Mouse (Mus musculus) left cerebral cortex, postnatal 10 days (tissue): ENCODE data around the gene Cd209g. TPM values are rescaled to one million over a fixed set of nuclear protein-coding genes. Genes with fewer than 3 reads are reported as not detected.

Source experiments
- total RNA-seq, 2 experiments: library from RNA; stranded (reverse); gene quantifications; 2 replicates each; pipeline ENCODE4 v1.2.3; 2021

Gene Cd209g
- total RNA-seq, 2 experiments from 2014 or later: 0.26 TPM; not detected in 1

Other genes starting within 250 kb of the Cd209g start
- gene Cd209b, start 207.3 kb upstream of the Cd209g start, total RNA-seq: under 1 TPM; 0.18 to 0.21 TPM
- gene Cd209c, start 179.4 kb upstream of the Cd209g start, total RNA-seq: under 1 TPM in 1 of 2 experiments, not detected in 1; 0.47 TPM
- under 1 TPM; 0.22 to 0.41 TPM for gene Cd209f, start 28.3 kb upstream of the Cd209g start, total RNA-seq
- gene Evi5l, start 32.5 kb downstream of the Cd209g start, total RNA-seq: 100 to 1,000 TPM; 127 to 130 TPM
- gene Prr36, start 83.4 kb downstream of the Cd209g start, total RNA-seq: 10 to 100 TPM; 60.1 to 63.3 TPM
- not detected for gene Lrrc8e, start 92.7 kb downstream of the Cd209g start, total RNA-seq
- 10 to 100 TPM; 59.8 to 68.6 TPM for gene Map2k7, start 104.6 kb downstream of the Cd209g start, total RNA-seq
- 1 to 10 TPM in 1 of 2 experiments, not detected in 1; 1.6 TPM for gene Gm49320, start 104.8 kb downstream of the Cd209g start, total RNA-seq
- 1 to 10 TPM; 8.6 to 8.9 TPM for gene Tgfbr3l, start 114.1 kb downstream of the Cd209g start, total RNA-seq
- 10 to 100 TPM; 32.3 to 33.3 TPM for gene Snapc2, start 119.0 kb downstream of the Cd209g start, total RNA-seq
- 100 to 1,000 TPM; 508 to 519 TPM for gene Ctxn1, start 125.2 kb downstream of the Cd209g start, total RNA-seq
- gene Timm44, start 141.8 kb downstream of the Cd209g start, total RNA-seq: 10 to 100 TPM; 67.1 to 73.9 TPM
- gene Ccl25, start 191.1 kb downstream of the Cd209g start, total RNA-seq: 10 to 100 TPM; 22.4 to 24.4 TPM
- 10 to 100 TPM; 69.0 to 70.5 TPM for gene Elavl1, start 191.3 kb downstream of the Cd209g start, total RNA-seq